Mouse (Mus musculus) heart, postnatal 14 days (tissue): Measurements from ENCODE around the gene Ndc1. TPM values are rescaled to one million over a fixed set of nuclear protein-coding genes. Genes with fewer than 3 reads are reported as not detected.
"Not testable (repeated sequence)": the region's sequence is repeated elsewhere in the genome, so short reads cannot be mapped to it uniquely, and the experiment has no call there.

Source experiments
- DNase-seq, 2 experiments: peaks; one replicate each; pipeline ENCODE4 v3.0.0; 2021 to 2022
- intact Hi-C: fragments of 180-260 bp; cut with DNase I; formaldehyde crosslinking; loops from one replicate; pipeline ENCODE4 v1.15.1; 2025
- total RNA-seq, 2 experiments: library from RNA; stranded (reverse); gene quantifications; 2 replicates each; pipeline ENCODE4 v1.2.3; 2021

Ndc1 gene
- total RNA-seq, 2 experiments from 2014 or later = 11.5 to 12.8 TPM

- DNase-seq = no peak
- intact Hi-C loops = no loop called here
Measured at GRCm38 (mm10) chr4:107362755-107363154, 4.8 kb upstream of the Ndc1 start.

DNA sequence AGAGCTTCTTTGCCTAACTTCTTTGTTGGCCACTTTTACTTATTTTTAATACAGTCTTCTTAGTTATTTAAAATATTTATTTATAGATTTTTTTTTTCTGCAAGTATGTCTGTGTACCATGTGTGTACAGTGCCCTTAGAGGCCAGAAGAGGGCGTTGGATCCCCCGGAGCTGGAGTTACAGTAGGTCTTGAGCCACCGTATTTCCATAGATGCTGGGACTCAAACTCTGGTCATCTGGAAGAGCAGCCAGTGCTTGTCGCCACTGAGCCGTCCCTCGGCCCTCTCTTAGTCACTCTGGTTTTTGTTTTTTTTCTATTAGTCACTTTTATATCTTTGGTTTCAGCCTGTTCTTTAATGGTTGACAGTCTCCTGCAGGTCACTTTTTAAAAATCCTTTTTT, 4.0 kb upstream of the Ndc1 start:
- intact Hi-C loops = no loop called here
- no peak for DNase-seq

DNA sequence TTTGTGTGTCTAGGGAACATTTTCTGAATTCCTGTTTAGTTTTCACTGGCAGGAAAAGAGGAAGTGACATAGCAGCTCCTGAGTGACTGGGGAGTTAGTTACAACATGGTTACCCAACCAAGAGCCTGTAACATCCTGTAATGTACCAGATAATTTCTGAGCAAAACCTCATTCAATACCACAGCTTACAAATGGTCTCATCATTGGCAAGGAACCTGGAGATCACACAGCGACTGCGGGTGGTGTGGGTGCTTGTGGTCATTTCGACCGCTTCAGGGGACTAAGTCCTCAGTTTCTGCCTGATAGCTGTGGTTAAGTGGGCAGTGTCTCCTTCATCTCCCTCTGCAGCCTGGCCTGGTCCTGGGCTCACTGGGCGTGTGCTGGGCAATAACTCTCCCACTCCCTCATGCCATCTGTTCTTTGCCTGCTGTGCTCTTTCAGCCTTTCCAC, 3.4 kb upstream of the Ndc1 start:
- intact Hi-C loops = no loop called here
- no peak for DNase-seq

DNA sequence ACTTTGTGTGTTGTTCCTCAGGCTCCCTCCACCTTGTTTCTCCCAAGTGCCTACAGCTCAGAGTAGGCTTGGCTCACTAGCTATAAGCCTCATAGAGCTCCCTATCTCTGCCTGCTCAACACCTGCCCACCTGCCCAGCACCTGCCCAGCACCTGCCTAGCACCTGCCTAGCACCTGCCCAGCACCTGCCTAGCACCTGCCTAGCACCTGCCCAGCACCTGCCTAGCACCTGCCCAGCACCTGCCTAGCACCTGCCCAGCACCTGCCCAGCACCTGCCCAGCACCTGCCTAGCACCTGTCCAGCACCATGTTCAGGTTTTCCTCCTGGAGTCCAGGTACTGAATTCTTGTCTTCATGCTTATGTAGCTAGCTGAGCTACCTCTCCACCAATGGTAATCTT, 1.2 kb upstream of the Ndc1 start:
- DNase-seq, intact Hi-C loops: not testable (repeated sequence)

GRCm38 (mm10) chr4:107372304-107372703, 4.7 kb downstream of the Ndc1 start:
- intact Hi-C loops = no loop called here
- DNase-seq = no peak

GRCm38 (mm10) chr4:107374677-107375076, 7.1 kb downstream of the Ndc1 start:
- intact Hi-C loops = no loop called here
- DNase-seq = no peak

DNA sequence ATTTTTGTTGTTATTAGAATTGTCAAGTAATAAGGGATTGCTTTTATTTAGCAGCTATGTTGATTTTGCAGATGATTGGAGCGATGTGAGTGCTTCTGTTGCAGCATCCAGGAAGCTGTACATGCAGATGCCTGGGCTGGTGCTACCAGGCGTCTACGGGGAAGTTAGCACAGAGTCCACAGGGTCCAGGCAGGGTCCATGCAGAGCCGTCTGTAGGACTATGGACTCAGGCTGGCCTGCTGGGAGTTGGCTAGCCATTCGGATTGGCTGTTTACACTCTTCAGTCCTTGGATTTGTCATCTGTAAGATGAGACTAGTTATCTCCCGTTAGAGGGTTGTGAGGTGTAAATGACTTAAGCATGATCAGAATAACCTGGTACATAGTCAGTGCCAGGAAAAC, 11.4 kb downstream of the Ndc1 start:
- no peak for DNase-seq
- intact Hi-C loops = no loop called here

DNA sequence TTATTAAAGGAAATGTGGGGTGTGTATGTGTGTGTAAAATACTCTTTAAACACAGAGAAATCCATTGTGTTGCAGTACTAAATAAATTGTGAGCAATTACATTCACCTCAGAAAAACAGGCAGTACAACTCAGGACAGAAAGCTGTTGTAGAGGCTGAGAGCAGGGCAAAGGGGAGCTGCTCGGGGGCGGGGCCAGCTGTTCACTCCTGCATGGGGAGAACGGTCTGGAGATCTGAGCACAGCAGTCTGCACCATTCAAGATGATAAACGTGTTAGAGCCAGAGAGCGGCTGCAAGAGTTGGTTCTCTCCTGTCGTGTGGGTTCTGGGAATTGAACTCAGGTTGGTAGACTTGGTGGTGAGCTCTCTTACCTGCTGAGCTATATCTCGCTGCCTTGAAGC, 13.3 kb downstream of the Ndc1 start:
- no peak for DNase-seq
- intact Hi-C loops = no loop called here

DNA sequence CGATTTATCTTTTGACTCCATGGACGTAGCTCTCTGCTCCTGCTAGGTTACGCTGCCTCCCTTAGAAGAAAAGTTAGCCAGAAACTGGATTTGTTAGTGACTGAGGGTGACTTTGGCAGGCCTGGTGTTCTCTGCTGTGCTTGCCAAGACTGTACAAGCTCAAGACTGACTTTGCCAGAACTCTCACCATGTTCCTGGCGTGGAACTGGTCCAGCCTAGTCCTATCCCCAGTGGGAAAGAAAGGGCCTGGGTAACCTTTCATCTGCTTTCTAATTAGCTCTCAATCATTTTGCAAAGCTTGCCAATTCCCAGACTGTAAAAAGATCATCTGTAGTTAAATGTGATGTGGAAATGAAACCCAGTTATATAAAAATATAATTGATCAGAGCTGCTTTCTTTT, 19.5 kb downstream of the Ndc1 start:
- intact Hi-C loops = no loop called here
- DNase-seq = no peak

- DNase-seq = no peak
- intact Hi-C loops = no loop called here
Measured at GRCm38 (mm10) chr4:107387465-107387864, 19.9 kb downstream of the Ndc1 start.

DNA sequence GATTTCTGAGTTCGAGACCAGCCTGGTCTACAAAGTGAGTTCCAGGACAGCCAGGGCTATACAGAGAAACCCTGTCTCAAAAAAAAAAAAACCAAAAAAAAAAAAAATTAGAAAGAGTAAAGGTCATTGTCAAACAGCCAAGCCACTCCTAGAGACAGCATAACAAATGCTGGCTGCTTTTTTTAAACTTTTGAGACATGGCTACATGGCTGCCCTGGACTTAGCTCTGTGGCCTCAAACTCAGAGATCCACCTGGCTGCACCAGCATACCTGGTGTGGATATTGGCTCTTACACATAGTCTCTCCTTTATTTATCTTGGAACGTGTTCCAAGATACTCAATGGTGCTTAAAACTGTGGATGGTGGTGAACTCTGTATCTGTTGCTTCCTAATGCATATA, 20.7 kb downstream of the Ndc1 start:
- no peak for DNase-seq
- intact Hi-C loops = no loop called here

GRCm38 (mm10) chr4:107389345-107389744, 21.8 kb downstream of the Ndc1 start:
- no peak for DNase-seq
- intact Hi-C loops = no loop called here

- intact Hi-C loops = no loop called here
- no peak for DNase-seq
Measured at GRCm38 (mm10) chr4:107393771-107394170, 26.2 kb downstream of the Ndc1 start.

GRCm38 (mm10) chr4:107420202-107420601, 52.6 kb downstream of the Ndc1 start:
- intact Hi-C loops = no loop called here
- DNase-seq = no peak

- intact Hi-C loops = loop anchor here (1.0 kb wide), 1 partner anchor 232 kb away; no protein-coding TSS in a partner anchor
- DNase-seq = no peak
Measured at GRCm38 (mm10) chr4:107421711-107422110, 54.1 kb downstream of the Ndc1 start.

DNA sequence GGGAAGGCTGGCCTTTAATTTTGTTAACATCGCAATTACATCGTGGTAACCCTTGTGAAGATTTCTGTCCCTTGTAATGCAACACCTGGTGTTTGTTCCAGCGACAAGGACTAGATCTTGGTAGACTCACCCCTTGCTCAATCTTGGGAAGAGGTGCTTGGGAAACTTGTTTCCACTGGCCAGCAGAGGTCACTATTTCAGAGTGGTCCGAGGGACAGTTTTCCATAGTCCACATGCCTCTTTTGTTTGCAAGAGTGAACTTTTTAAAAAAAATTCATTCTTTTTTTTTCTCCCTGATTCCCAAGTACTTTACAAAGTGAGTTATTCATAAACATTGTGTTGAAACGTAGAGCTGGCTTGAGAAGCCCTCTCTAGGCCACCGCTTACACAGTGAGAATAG, 54.6 kb downstream of the Ndc1 start:
- intact Hi-C loops = loop anchor here (1.0 kb wide), 1 partner anchor 231 kb away; no protein-coding TSS in a partner anchor
- DNase-seq = peak; percentile 18 to 60

- no peak for DNase-seq
Measured at GRCm38 (mm10) chr4:107425616-107426015, 58.0 kb downstream of the Ndc1 start.

GRCm38 (mm10) chr4:107426631-107427030, 59.0 kb downstream of the Ndc1 start:
- intact Hi-C loops = no loop called here

More at GRCm38 (mm10) chr4:107425616-107426015, 58.0 kb downstream of the Ndc1 start:
- intact Hi-C loops = no loop called here

GRCm38 (mm10) chr4:107432717-107433116, 65.1 kb downstream of the Ndc1 start:
- intact Hi-C loops = no loop called here
- DNase-seq = peak in 1 of 2 experiments; percentile 26

More at GRCm38 (mm10) chr4:107426631-107427030, 59.0 kb downstream of the Ndc1 start:
- no peak for DNase-seq

- intact Hi-C loops = no loop called here
- no peak for DNase-seq
Measured at GRCm38 (mm10) chr4:107433998-107434355, 66.4 kb downstream of the Ndc1 start.

GRCm38 (mm10) chr4:107434356-107435237, 67.0 kb downstream of the Ndc1 start, which contains the start of gene Glis1:
Glis1 (plus strand) TSS chr4:107434591.
- intact Hi-C loops = no loop called here
- DNase-seq = peak; percentile 73 to 84
